Mouse (Mus musculus): ENCODE results near the gene Gsdma2. TPM values are rescaled to one million over a fixed set of nuclear protein-coding genes. Genes with fewer than 3 reads are reported as not detected.
"Not testable (repeated sequence)": the region's sequence is repeated elsewhere in the genome, so short reads cannot be mapped to it uniquely, and the experiment has no call there.

Gene Gsdma2
- polyA plus RNA-seq, 1 experiment from 2014 or later: not detected

- WGBS: 95% methylated on average over 13 of the region's 13 CpGs
- no peaks in the 10 kb centered on the region for H3K9me3 ChIP-seq (ENCODE audit: control insufficient read depth, low read length)
- H3K4me2 ChIP-seq (ENCODE audit: low read depth, low read length, severe bottlenecking): no peak overlapping the region
- H3K4me1 ChIP-seq (replicated peaks; ENCODE audit: control insufficient read depth, insufficient read depth, low read length): no peaks in the 10 kb centered on the region
- no peak overlapping the region for H3K4me3 ChIP-seq (ENCODE audit: low read depth, low read length)
- DNase-seq (ENCODE audit: low spot score) (no peak), ATAC-seq (replicated peaks; ENCODE audit: low FRiP score) (no peak)
- no peaks in the 10 kb centered on the region for H3K27me3 ChIP-seq (ENCODE audit: control insufficient read depth, insufficient read depth, low read length)
- H3K36me3 ChIP-seq (ENCODE audit: control insufficient read depth, insufficient read depth, low read length): no peaks in the 10 kb centered on the region
- H3K9ac ChIP-seq (ENCODE audit: low read length): no peak overlapping the region
- no peak overlapping the region for H3K27ac ChIP-seq (ENCODE audit: low read depth, low read length)
These were observed 25.8 kb upstream of the Gsdma2 start for GRCm38 (mm10) chr11:98620791-98621190.

- H3K9ac ChIP-seq (ENCODE audit: low read length); H3K36me3 ChIP-seq (ENCODE audit: control insufficient read depth, insufficient read depth, low read length); H3K4me2 ChIP-seq (ENCODE audit: low read depth, low read length, severe bottlenecking); ATAC-seq (replicated peaks; ENCODE audit: low FRiP score); DNase-seq (ENCODE audit: low spot score); H3K27me3 ChIP-seq (ENCODE audit: control insufficient read depth, insufficient read depth, low read length); H3K4me1 ChIP-seq (replicated peaks; ENCODE audit: control insufficient read depth, insufficient read depth, low read length); H3K27ac ChIP-seq (ENCODE audit: low read depth, low read length); H3K9me3 ChIP-seq (ENCODE audit: control insufficient read depth, low read length); H3K4me3 ChIP-seq (ENCODE audit: low read depth, low read length): not testable (repeated sequence)
- 82% methylated on average over 6 of the region's 6 CpGs for WGBS
These were observed 22.6 kb upstream of the Gsdma2 start for GRCm38 (mm10) chr11:98623981-98624380.

- H3K4me2 ChIP-seq (ENCODE audit: low read depth, low read length, severe bottlenecking); H3K36me3 ChIP-seq (ENCODE audit: control insufficient read depth, insufficient read depth, low read length); H3K27me3 ChIP-seq (ENCODE audit: control insufficient read depth, insufficient read depth, low read length); ATAC-seq (replicated peaks; ENCODE audit: low FRiP score); H3K9ac ChIP-seq (ENCODE audit: low read length); H3K9me3 ChIP-seq (ENCODE audit: control insufficient read depth, low read length); H3K4me3 ChIP-seq (ENCODE audit: low read depth, low read length); DNase-seq (ENCODE audit: low spot score); H3K4me1 ChIP-seq (replicated peaks; ENCODE audit: control insufficient read depth, insufficient read depth, low read length); H3K27ac ChIP-seq (ENCODE audit: low read depth, low read length): not testable (repeated sequence)
- WGBS: 83% methylated on average over 2 of the region's 2 CpGs
These were observed 22.2 kb upstream of the Gsdma2 start for GRCm38 (mm10) chr11:98624381-98624780.

- Histone ChIP-seq H3K27me3 (ENCODE audit: control insufficient read depth, insufficient read depth, low read length) (no peaks in the 10 kb centered on the region), H3K27ac (ENCODE audit: low read depth, low read length) (no peak within 1 kb of the TSS), H3K36me3 (ENCODE audit: control insufficient read depth, insufficient read depth, low read length) (no peaks in the 10 kb centered on the region), H3K4me1 (replicated peaks; ENCODE audit: control insufficient read depth, insufficient read depth, low read length) (no peaks in the 10 kb centered on the region), H3K9me3 (ENCODE audit: control insufficient read depth, low read length) (no peaks in the 10 kb centered on the region), H3K4me3 (ENCODE audit: low read depth, low read length) (no peak within 1 kb of the TSS), H3K4me2 (ENCODE audit: low read depth, low read length, severe bottlenecking) (no peak within 1 kb of the TSS), H3K9ac (ENCODE audit: low read length) (no peak within 1 kb of the TSS)
- WGBS: 88% methylated on average over 10 of the region's 10 CpGs
- no peak for ATAC-seq (replicated peaks; ENCODE audit: low FRiP score)
- DNase-seq (ENCODE audit: low spot score): no peak
These were observed 20.7 kb upstream of the Gsdma2 start, which contains the start of the genes Gm12355 and Gsdma3 for GRCm38 (mm10) chr11:98625611-98626410. TSS of gene Gm12355 (minus strand) at chr11:98625661. TSS of gene Gsdma3 (plus strand) at chr11:98626360.

GRCm38 (mm10) chr11:98628706-98629105 lies 17.9 kb upstream of the Gsdma2 start:
- ATAC-seq (replicated peaks; ENCODE audit: low FRiP score) (no peak), DNase-seq (ENCODE audit: low spot score) (no peak)
- Histone ChIP-seq H3K9ac (ENCODE audit: low read length) (no peak overlapping the region), H3K4me1 (replicated peaks; ENCODE audit: control insufficient read depth, insufficient read depth, low read length) (no peaks in the 10 kb centered on the region), H3K27me3 (ENCODE audit: control insufficient read depth, insufficient read depth, low read length) (no peaks in the 10 kb centered on the region), H3K4me3 (ENCODE audit: low read depth, low read length) (no peak overlapping the region), H3K9me3 (ENCODE audit: control insufficient read depth, low read length) (no peaks in the 10 kb centered on the region), H3K27ac (ENCODE audit: low read depth, low read length) (no peak overlapping the region), H3K36me3 (ENCODE audit: control insufficient read depth, insufficient read depth, low read length) (no peaks in the 10 kb centered on the region), H3K4me2 (ENCODE audit: low read depth, low read length, severe bottlenecking) (no peak overlapping the region)
- WGBS: 96% methylated on average over 3 of the region's 3 CpGs

GRCm38 (mm10) chr11:98630646-98631045 lies 15.9 kb upstream of the Gsdma2 start:
- Histone ChIP-seq H3K27me3 (ENCODE audit: control insufficient read depth, insufficient read depth, low read length) (no peaks in the 10 kb centered on the region), H3K4me1 (replicated peaks; ENCODE audit: control insufficient read depth, insufficient read depth, low read length) (no peaks in the 10 kb centered on the region), H3K9ac (ENCODE audit: low read length) (no peak overlapping the region), H3K4me2 (ENCODE audit: low read depth, low read length, severe bottlenecking) (no peak overlapping the region), H3K27ac (ENCODE audit: low read depth, low read length) (no peak overlapping the region), H3K4me3 (ENCODE audit: low read depth, low read length) (no peak overlapping the region), H3K36me3 (ENCODE audit: control insufficient read depth, insufficient read depth, low read length) (no peaks in the 10 kb centered on the region), H3K9me3 (ENCODE audit: control insufficient read depth, low read length) (no peaks in the 10 kb centered on the region)
- 89% methylated on average over 5 of the region's 5 CpGs for WGBS
- DNase-seq (ENCODE audit: low spot score): no peak
- ATAC-seq (replicated peaks; ENCODE audit: low FRiP score): no peak

GRCm38 (mm10) chr11:98635312-98635970 lies 11.1 kb upstream of the Gsdma2 start:
- not testable (repeated sequence) for ATAC-seq (replicated peaks; ENCODE audit: low FRiP score)

GRCm38 (mm10) chr11:98637501-98637900 lies 9.1 kb upstream of the Gsdma2 start:
- DNase-seq (ENCODE audit: low spot score): no peak
- Histone ChIP-seq H3K4me2 (ENCODE audit: low read depth, low read length, severe bottlenecking) (no peak overlapping the region), H3K4me1 (replicated peaks; ENCODE audit: control insufficient read depth, insufficient read depth, low read length) (no peaks in the 10 kb centered on the region), H3K4me3 (ENCODE audit: low read depth, low read length) (no peak overlapping the region), H3K36me3 (ENCODE audit: control insufficient read depth, insufficient read depth, low read length) (no peaks in the 10 kb centered on the region), H3K9ac (ENCODE audit: low read length) (no peak overlapping the region), H3K9me3 (ENCODE audit: control insufficient read depth, low read length) (no peaks in the 10 kb centered on the region), H3K27ac (ENCODE audit: low read depth, low read length) (no peak overlapping the region), H3K27me3 (ENCODE audit: control insufficient read depth, insufficient read depth, low read length) (no peaks in the 10 kb centered on the region; the same call in 1 of the 2 replicates)
- 88% methylated on average over 1 of the region's 1 CpGs for WGBS
- no peak for ATAC-seq (replicated peaks; ENCODE audit: low FRiP score)

More at GRCm38 (mm10) chr11:98635312-98635970, 11.1 kb upstream of the Gsdma2 start:
- not testable (repeated sequence) for H3K4me2 ChIP-seq (ENCODE audit: low read depth, low read length, severe bottlenecking); H3K4me1 ChIP-seq (replicated peaks; ENCODE audit: control insufficient read depth, insufficient read depth, low read length); H3K9ac ChIP-seq (ENCODE audit: low read length); H3K9me3 ChIP-seq (ENCODE audit: control insufficient read depth, low read length); H3K27ac ChIP-seq (ENCODE audit: low read depth, low read length); H3K4me3 ChIP-seq (ENCODE audit: low read depth, low read length); H3K36me3 ChIP-seq (ENCODE audit: control insufficient read depth, insufficient read depth, low read length); H3K27me3 ChIP-seq (ENCODE audit: control insufficient read depth, insufficient read depth, low read length)
- 36% methylated on average over 10 of the region's 10 CpGs for WGBS
- peak; percentile 54 for DNase-seq (ENCODE audit: low spot score)
